Mouse (Mus musculus): ENCODE results near the gene Ankef1. TPM values are rescaled to one million over a fixed set of nuclear protein-coding genes. Genes with fewer than 3 reads are reported as not detected.
A peak's percentile ranks its signal among the peaks of the same experiment; 100 is the strongest.

The Ankef1 gene
- total RNA-seq, 2 experiments from 2014 or later = 1.1 to 1.8 TPM

DNA sequence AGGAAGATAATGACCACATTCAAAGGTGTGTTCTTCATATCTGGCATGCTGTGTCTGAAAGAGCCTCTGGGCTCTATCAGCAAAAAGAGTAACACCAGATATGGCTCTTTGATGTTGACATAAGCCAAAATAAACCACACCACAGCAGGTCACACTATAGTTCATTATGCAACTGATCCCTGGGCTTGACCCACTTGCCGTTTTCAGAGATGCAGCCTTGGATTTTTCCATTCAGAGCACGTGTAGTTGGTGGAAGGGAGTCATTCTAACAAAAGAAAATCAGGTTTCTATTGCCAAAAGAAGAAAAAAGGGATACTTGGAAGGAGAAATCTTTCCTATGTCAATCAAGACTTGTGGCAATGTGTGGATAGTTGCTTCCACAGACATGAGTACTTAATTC is 87.1 kb downstream of the Ankef1 start:
- no peak for DNase-seq (ENCODE audit: low spot score in 2 of 2)
- intact Hi-C loops (cut with DNase I) = no loop called here

DNA sequence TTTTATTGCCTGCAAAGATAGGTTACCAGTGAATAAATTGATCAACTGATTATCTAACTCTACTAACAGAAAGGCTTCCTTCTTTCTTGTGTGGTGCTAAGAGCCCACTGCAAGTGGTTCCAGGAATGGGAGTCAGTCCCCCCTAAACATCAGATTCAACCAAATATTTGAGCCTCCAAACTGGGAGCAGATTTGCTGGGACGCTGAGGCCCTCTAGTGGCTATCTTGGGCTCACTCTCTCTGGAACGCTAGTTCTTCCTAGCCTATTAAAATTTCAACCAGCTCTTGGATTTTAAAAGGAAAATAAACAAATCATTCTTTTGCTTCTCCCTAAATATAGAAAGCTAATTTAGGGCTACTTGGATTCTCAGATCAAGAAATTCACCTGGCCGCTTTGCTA is 94.7 kb downstream of the Ankef1 start:
- DNase-seq (ENCODE audit: low spot score in 2 of 2) = peak; percentile 46 to 70
- intact Hi-C loops (cut with DNase I) = loop anchor here (2.0 to 10.0 kb wide), 4 partner anchors 81 to 592 kb away; partner anchors contain the start of gene Snap25

GRCm38 (mm10) chr2:136598743-136599142 is 97.0 kb downstream of the Ankef1 start:
- intact Hi-C loops (cut with DNase I) = loop anchor here (5.0 to 10.0 kb wide), 2 partner anchors 79 to 594 kb away; no protein-coding TSS in a partner anchor
- peak; percentile 31 to 69 for DNase-seq (ENCODE audit: low spot score in 2 of 2)

DNA sequence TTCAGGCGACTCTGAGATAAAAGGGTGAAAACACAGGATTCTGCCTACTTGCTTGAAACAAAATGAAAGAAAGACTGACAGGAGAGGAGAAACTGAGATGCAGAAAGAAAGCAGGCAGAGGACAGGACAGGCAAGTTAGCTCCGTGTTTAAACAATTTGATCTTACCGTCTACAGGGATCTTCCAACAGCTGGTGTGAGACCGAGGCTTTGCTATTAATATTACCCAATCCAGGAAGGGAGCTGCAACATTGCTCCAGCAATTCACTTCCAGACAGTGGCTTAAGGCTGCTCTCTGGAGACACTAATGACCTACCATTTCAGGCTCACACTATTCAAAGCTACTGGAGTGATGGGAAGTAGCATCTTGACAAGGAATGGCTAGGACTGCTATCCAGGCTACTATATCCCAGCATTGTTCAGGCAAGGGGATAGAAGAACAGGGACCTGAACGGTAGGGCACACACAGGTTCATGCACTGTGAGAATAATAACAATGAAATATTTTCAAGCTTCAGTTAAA is 99.0 kb downstream of the Ankef1 start:
- intact Hi-C loops (cut with DNase I) = no loop called here

DNA sequence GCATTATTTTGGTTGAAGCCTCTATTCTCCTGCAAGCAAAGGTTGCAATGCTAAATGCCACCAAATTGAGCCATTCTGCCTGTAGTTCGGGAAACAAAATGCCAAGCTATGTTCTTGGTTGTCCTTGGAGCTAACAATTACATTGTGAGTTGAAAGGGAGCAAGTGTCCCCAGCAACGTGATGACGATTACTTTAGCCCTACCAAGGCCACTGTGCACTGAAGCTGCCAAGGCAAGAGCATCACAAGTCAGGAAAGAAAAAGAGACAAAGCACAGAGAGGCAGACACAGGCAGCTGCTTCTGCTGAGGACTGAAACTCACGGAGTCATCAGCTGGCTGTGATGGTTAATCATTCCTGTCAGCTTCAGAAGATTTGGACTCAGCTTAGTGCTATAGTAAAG is 99.5 kb downstream of the Ankef1 start:
- DNase-seq (ENCODE audit: low spot score in 2 of 2) = no peak
- intact Hi-C loops (cut with DNase I) = no loop called here

More for the DNA sequence above, 99.0 kb downstream of the Ankef1 start:
- peak in 1 of 2 experiments; percentile 3 for DNase-seq (ENCODE audit: low spot score in 2 of 2)

Other genes with a start within 250 kb of the Ankef1 start
- 10 to 100 TPM; 42.3 to 50.3 TPM for gene Pak7, start 113.9 kb upstream of the Ankef1 start, total RNA-seq (2021)
- gene Snap25, start 211.5 kb downstream of the Ankef1 start, total RNA-seq (2021) = 1,000 to 10,000 TPM; 2,524 to 2,644 TPM